In the genomic region with DNA sequence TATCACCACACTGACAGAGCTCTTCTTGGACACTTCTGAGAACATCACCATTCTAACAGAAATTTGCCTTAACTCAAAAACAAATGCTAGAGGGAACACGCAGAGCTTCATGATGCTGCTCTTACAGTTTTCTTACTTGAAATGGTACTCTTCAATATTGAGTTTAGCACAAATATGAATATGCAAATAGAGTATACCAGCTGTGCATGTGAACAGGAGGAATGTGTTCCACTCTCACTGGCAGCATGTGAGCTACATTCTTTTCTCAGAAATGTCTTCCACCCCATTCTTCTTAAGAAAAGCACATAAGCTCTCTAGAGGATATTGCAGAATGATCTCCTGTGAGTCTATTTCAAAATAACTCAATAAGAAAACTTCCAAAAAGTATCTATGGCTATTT, we compare ENCODE assay signal across 23 mouse cellular contexts.
"Had no signal": no experiment of that assay in that cellular context is flagged by ENCODE, and none has a peak within 500 bp of the region (broad histone marks: within the 10 kb centered on the region; RNA-seq: fewer than 3 reads in every experiment).

No protein-coding gene starts in this region.

- H3K9ac ChIP-seq: intestine, embryonic 15.5 days; kidney, embryonic 15.5 days; limb, embryonic 12.5 days; limb, embryonic 15.5 days; liver, embryonic 14.5 days; liver, postnatal 0 days; lung, embryonic 14.5 days; neural tube, embryonic 12.5 days; neural tube, embryonic 15.5 days had no signal

- H3K27me3 ChIP-seq: intestine, embryonic 15.5 days; kidney, embryonic 15.5 days; limb, embryonic 12.5 days; limb, embryonic 15.5 days; megakaryocyte, embryonic 14.5 days; neural tube, embryonic 12.5 days; neural tube, embryonic 15.5 days had no signal

- H3K27ac ChIP-seq: intestine, embryonic 15.5 days; kidney, embryonic 15.5 days; limb, embryonic 12.5 days; limb, embryonic 15.5 days; liver, embryonic 14.5 days; midbrain, embryonic 10.5 days; neural tube, embryonic 12.5 days; neural tube, embryonic 15.5 days had no signal

- ATAC-seq: intestine, embryonic 15.5 days; liver, postnatal 0 days; lung, postnatal 0 days had no signal

- H3K4me3 ChIP-seq: intestine, embryonic 15.5 days; kidney, embryonic 15.5 days; limb, embryonic 12.5 days; limb, embryonic 15.5 days; megakaryocyte, embryonic 14.5 days; midbrain, embryonic 10.5 days; neural tube, embryonic 12.5 days; neural tube, embryonic 15.5 days had no signal

- H3K9me3 ChIP-seq: intestine, embryonic 15.5 days; kidney, embryonic 15.5 days; limb, embryonic 12.5 days; limb, embryonic 15.5 days; megakaryocyte, embryonic 14.5 days; midbrain, embryonic 10.5 days; neural tube, embryonic 12.5 days; neural tube, embryonic 15.5 days had no signal

- DNase-seq: kidney, adult 11 months; kidney, adult 8-10 months; kidney, postnatal 10 days; kidney, postnatal 36 days; layer of hippocampus, postnatal 36 days; left cerebral cortex, postnatal 4 days; liver, postnatal 0 days; lung, embryonic 14.5 days; lung, postnatal 36 days; midbrain, embryonic 14.5 days; thymus, adult 2 months; thymus, postnatal 25 days had no signal

- H3K4me1 ChIP-seq: intestine, embryonic 15.5 days; kidney, embryonic 15.5 days; limb, embryonic 12.5 days; limb, embryonic 15.5 days; megakaryocyte, embryonic 14.5 days; midbrain, embryonic 10.5 days; neural tube, embryonic 12.5 days; neural tube, embryonic 15.5 days had no signal

- H3K4me2 ChIP-seq: intestine, embryonic 15.5 days; kidney, embryonic 15.5 days; limb, embryonic 12.5 days; limb, embryonic 15.5 days; liver, embryonic 11.5 days; lung, embryonic 14.5 days; neural tube, embryonic 12.5 days; neural tube, embryonic 15.5 days had no signal

- H3K36me3 ChIP-seq: intestine, embryonic 15.5 days; kidney, embryonic 15.5 days; limb, embryonic 12.5 days; limb, embryonic 15.5 days; midbrain, embryonic 10.5 days; neural tube, embryonic 12.5 days; neural tube, embryonic 15.5 days had no signal
